Mouse (Mus musculus): ENCODE measurements around the gene Calhm3. TPM values are rescaled to one million over a fixed set of nuclear protein-coding genes. Genes with fewer than 3 reads are reported as not detected.
"Not testable (repeated sequence)": the region's sequence is repeated elsewhere in the genome, so short reads cannot be mapped to it uniquely, and the experiment has no call there.

The Calhm3 gene
- total RNA-seq, 4 experiments from 2014 or later: not detected

DNA sequence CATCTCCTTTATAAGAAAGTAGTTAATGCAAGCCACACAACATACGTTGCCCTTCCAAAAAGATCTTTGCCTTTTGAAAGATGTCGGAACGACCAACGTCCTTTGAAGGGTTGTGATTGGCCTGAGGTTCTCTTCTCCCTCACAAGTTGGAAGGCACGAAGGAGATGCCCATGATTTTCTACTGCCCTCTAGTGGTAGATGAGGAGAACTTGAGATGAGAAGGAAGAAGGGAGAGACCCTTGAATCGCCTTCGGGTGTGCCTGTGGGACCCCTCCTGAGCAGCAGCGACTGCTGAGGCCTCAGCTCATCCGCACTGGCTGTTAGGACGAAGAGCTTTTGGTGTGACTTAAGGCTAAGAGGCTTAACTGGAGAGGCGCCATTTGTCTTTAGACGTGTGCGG, 10.7 kb upstream of the Calhm3 start:
- DNase-seq (ENCODE audit: low spot score in 2 of 2): peak in 1 of 2 experiments; percentile 31

DNA sequence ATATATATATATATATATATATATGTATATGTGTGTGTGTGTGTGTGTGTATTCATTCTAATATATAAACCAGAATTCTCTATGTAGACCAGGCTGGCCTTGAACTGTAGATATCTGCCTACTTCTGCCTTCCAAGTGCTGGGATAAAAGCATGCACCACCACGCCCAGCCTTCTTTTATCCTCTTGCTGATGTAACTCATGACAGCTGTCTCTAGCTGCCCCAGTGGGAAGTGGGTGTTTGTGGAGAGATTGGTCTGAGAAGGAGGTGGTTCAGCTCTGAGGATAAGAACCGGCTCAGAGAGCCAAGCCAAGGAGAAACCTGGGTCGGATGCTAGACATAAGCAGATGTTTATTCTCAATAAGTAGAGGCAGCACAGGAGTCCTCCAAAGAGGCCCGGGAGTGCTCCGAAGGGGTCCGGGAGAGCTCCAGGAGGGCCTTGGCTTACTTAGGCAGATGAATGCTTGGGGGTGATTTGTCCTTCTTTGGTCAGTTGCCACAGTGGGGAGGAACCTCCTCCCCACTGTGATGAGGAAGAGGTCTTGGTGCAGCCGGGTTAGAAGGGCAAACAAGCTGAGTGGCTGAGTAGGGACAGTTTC, 10.2 kb upstream of the Calhm3 start:
- DNase-seq (ENCODE audit: low spot score in 2 of 2): no peak

DNA sequence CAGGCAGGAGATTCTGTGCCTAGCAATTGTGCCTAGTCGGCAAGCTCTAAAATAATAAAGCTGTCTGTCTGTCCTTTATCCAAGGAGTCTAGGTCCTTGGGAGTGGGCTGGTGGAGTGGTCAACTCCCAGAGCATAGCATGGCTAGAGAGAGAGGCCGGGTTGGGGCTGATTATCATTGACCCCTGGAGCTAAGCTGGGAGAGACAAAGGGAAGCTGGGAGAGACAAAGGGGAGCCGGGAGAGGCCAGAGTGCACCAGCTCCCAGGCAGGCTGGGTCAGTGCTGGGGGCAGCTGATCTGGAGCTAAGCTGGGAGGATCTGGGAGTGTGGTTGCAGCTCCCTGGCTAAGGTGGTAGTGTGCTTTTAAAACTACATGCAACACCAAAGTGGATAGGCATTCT, 9.2 kb upstream of the Calhm3 start:
- no peak for DNase-seq (ENCODE audit: low spot score in 2 of 2)

DNA sequence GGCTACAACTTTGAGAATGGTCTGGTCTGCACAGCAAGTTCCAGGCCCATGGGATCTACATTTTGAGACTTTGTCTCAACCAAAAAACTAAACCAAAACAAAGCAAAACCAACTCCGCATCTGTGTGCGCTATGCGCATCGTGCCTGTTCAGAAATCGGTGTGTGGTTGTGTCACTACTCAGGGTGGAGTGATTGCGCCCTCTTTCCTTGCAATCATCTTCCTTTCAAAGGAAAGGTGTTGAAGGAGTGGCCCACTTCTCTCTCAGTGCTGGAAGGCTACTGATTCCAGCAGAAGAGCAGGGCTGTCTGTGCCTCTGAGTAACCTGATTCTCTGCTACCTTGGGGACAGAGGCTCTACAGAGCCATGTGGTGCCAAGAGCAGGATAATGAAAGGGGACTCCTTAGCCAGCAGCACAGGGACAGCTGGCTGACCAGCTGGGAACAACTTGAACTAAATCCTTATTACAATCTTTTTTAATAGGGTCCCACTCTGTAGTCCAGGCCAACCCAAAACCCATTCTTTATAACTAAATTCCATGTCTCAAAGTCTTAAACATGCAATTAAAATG, 5.7 kb upstream of the Calhm3 start:
- no peak for DNase-seq (ENCODE audit: low spot score in 2 of 2)

DNA sequence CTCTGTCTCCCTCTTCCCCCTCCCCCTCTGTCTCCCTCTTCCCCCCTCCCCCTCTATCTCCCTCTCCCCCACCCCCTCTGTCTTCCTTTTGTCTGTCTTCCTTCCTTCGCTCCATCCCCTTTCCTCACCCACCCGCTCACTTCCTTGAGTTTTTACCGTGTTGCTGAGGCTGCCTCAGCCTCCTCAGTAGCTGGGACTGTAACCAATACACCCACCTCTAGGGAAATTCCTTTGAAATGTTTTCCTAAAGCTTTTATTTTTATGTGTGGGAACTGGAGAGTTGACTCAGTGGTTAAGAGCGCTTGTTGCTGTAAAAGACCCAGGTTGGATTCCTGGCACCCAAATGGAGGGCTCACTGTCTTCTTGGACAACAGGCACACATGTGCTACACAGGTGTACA, 4.1 kb upstream of the Calhm3 start:
- no peak for DNase-seq (ENCODE audit: low spot score in 2 of 2)

DNA sequence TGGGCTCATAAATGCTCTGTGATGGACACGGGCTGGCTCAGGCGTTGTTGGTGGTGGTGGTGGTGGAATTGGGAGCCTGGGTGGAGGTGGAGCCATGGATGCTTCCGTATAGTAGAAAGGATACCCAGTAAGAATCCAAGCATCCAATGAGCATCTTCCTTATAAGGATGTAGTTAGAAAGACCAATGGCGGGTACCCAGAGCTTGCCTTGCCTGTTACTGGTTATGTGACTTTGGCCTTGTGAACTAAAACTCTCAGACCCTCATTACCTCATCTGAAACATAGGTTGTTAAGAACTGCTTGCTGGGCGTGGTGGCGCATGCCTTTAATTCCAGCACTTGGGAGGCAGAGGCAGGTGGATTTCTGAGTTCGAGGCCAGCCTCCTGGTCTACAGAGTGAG, 3.8 kb downstream of the Calhm3 start:
- DNase-seq (ENCODE audit: low spot score in 2 of 2): no peak

DNA sequence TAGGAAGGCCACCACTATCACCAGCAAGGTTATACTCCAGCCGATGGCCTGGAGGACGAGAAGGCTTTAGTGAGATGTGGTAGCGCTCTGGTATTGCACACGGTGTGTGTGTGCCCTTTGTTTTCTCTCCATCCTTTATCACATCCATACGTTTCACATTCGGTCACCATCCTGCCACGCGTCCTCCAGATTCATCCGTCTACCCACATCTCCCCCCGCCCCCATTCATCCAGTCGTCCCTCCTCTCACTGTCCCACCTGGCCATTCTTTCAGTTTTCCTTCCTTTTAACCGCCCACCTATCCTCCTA, 5.5 kb downstream of the Calhm3 start:
- DNase-seq (ENCODE audit: low spot score in 2 of 2): no peak

DNA sequence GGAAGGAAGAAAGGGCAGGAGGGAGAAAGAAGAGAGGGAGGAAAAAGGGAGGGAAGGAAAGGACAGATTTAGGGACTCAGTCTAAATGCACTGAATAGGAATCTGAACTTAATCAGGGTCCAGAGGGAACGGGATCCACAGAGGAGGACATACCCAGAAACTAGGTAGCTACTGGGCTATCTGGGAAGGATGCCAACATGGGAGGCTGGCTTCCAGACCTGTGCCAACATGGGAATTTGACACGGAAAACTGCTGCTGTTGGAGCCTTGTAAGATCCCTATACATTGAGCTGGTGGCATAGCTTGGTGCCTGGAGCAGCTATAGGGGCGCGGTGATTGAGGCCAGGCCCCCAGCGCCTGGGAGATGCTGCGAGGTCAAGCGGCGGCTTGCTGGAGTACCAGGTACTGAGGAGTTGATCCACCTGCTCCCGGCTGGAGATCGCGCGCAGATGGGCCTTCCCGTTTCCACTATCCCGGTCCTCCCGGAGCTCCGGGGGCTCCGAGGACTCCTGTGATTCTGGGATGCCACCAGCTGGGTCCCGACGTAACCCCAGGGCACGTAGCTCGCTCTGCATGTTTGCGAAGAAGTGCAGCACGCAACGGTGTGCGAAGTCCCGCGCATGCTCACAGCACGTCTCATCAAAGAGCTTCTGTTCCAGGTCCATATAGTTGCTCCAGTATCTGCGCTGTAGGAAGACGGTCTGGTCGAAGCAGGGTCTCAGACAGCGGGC, 6.1 kb downstream of the Calhm3 start:
- no peak for DNase-seq (ENCODE audit: low spot score in 2 of 2)

DNA sequence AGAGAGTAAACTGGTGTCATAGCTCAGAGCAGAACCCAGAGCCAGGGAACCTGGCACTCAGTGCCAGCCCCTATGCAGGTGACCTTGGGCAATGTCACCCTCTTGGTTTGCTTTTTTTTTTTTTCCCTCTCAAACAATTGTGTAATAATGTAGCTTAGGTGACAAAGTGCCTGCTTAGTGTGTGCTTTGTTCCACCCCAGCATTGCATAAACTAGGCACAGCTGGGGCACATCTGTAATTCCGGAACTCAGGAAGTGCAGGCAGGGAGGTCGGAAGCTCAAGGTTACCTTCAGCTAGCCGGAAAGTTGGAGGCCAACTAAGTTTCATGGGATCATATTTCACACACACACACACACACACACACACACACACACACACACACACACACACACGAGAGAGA, 7.7 kb downstream of the Calhm3 start:
- no peak for DNase-seq (ENCODE audit: low spot score in 2 of 2)

DNA sequence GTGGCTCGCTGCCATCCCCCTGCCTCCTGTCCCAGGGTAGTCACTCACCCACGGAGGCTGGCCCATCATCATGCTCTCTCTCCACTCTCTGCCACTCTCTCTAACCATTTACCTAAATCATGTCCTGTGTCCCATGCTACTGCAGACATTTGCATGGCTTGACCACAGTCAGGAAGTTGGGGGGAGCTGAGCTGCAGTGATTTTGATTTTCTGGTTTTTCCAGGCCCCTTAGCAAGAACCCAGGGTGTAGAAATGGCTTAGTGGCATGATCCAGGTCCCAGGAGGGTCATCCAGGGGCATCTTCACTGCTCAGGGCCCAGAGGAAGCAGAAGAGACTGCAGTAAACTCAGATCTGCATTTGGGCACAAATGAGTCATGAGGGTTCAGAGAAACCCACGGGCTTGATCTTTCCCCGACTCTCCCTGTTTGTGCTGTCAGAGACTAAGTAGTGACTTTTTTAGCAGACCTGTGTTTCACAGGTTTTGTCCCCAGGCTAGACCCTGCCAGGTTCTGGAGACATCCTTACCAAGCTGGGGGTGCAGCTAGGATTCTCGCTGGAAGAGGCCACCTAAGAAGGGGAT, 9.2 kb downstream of the Calhm3 start:
- DNase-seq (ENCODE audit: low spot score in 2 of 2): no peak

DNA sequence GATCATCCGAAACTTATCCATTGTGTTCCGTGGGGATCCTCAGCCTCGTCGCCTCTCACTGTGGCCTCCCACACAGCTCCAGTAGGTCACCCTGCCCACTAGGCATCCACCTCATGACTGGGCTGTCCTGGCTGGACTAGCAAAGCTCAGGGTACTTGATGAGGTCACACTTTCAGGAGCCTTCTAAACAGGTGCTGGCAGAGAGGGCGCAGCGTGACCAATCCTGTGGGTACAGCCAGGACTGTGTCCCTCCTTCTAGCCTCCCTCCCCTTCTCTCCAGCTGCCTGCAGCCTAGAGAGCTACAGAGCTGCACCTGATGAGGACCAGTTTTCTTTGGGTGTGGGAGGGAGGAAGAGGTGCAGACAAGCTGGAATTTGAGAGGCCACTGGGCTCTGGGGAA, 13.4 kb downstream of the Calhm3 start, which contains the start of gene Calhm1:
TSS of gene Calhm1 (minus strand) at position 101 of the 400 bp plus-strand sequence.
- DNase-seq (ENCODE audit: low spot score in 2 of 2): no peak

DNA sequence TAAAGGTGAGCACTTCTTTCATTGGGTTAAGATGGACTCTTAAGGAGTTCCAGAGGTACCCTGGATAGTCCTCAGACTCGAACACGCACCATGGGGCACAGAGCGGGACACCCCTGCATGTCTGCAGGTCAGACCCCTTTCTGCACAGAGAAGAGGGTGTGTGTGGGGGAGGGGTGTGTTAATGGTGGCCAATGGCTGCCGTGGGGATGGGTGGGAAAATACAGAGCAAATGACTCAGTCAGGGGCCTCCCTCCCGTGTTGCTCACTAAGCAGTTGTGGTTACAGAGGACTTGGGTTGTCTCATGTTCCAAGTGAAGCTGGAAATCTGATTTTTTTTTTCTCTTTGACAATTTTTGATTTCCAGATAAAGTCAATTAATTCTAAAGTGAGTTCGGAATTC, 15.1 kb downstream of the Calhm3 start:
- DNase-seq (ENCODE audit: low spot score in 2 of 2): no peak

DNA sequence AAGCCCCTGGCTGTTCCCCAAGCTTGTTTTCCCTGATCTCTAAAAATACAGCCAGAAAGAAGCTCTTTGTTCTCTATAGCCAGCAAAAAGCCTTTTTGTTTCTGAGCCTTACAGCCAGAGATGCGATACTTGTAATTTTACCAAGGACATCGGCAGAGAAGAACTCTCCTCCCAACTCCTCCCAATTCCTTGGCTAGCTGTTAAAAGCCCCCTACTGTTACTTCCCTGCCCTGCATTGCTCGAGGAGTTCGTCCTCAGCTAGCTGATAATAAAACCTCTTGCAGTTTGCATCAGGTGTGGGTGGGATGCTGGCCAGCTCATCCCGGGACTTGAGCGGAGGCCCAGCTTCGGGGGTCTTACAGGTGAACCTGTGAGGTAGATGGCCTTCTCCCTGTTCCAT, 18.0 kb downstream of the Calhm3 start:
- not testable (repeated sequence) for DNase-seq (ENCODE audit: low spot score in 2 of 2)

DNA sequence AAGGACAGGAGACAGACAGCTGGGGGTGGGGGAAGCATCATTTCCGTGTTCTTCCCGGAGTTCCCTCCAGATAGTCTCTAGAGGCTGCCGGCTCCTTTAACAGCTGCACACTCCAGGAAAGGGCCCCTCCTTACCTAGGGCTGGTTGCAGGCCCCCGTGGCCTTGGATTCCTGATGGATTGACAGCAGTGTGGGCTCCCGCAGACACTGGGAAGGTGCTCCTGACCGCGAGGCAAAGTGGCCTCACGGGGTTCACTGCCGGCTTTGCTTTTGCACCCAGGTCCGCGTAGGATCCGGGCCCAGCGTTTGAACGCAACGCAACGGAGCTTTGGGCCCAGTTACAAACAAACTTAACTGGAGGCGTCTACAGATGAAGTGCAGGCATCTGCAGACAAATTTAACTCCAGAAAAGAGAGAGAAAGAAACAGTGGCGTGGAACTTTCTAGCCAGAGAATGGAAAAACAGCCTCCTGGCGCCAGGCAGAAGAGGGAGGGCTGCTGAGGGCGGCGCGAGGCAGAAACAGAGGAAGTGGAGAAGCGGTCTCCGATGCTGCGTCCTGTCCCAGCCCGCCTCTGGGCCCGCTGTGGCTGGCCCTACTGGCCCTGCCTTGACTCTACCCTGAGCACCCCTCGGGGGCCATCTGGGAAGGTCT, 19.7 kb downstream of the Calhm3 start, which contains the start of gene Calhm2:
TSS of gene Calhm2 (minus strand) at position 524 of the 651 bp plus-strand sequence.
- peak in 1 of 2 experiments; percentile 39 for DNase-seq (ENCODE audit: low spot score in 2 of 2)

DNA sequence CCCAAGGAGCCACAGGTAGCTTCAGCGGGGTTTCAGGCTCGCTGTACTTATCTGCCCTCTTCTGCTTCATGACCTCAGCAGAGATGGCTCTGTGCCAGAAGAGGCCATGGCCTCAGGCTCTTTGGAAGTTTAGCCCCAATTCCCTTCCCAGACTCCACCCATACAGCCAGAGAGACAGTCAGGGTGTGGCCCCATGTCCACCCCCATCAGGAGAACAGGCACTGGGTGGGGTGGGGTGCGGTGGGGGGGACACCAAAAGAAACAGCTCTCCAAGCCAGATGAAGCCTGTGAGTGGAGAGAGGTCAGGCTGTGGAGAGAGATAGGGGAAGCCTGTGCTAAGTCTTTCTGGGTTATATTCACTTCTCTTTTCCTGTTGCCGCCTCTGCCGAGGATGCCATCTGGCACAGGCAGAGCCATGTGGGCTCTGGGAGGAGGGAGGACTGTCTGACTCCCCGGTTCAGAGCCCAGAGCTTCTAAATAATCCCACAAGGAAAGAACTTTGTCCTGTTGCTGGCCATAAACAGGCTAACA, 20.4 kb downstream of the Calhm3 start:
- peak in 1 of 2 experiments; percentile 59 for DNase-seq (ENCODE audit: low spot score in 2 of 2)

DNA sequence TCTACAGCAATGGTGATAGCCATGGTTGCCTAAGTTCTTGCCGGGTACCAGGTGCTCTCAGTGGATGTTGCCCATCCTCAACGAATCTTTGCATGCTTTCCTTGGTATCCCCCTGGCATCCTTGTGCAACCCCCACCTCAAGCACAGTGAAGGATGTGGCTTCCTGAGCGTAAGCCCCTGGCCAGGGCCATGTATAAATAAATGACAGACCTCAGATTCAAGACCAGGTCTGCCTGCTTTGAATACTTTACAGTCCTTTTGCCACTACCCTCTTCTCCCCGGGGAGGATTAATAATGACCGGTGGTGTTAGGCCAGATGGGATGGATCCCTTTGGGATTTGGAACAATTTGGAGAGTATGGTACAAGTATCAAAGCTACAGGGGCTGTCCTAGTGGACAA, 21.4 kb downstream of the Calhm3 start:
- DNase-seq (ENCODE audit: low spot score in 2 of 2): no peak

DNA sequence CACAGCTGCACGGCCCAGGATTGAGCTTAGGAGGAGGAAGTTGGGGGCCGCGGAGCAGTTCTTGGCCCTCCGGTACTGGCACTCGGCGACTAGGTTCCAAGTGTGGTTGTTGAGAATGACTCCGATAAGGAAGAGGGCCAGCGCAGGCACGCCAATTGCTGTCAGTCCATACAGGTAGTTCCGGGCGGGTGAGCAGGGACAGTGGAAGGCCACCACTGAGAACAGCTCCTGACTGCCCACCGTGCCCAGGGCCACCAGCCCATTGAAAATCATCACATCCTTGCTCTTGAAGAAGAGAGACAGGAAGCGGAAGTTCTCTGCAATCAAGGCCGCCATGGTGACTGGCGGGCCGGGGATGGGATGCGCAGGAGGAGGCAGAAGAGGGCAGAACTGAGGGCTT, 22.0 kb downstream of the Calhm3 start:
- DNase-seq (ENCODE audit: low spot score in 2 of 2): no peak

DNA sequence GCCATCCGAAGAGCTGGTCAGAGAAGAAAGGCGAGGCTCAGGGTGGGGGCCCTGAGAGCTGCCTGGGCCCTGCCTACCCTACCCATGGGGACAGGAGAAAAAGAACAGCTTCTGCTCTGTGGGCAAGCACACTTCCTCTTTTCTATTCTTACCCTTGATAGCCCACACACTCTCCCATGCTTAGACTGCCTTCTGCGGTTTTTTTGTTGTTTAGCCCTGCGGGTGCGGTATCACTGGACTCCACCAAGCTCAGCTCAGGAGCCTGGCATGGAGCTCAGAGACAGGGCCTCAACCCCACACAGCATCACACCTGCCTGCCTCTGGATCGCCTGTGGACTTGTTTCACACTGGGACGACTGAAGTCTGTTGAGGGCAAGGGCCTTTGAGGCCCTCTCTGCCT, 24.4 kb downstream of the Calhm3 start:
- DNase-seq (ENCODE audit: low spot score in 2 of 2): peak in 1 of 2 experiments; percentile 32

DNA sequence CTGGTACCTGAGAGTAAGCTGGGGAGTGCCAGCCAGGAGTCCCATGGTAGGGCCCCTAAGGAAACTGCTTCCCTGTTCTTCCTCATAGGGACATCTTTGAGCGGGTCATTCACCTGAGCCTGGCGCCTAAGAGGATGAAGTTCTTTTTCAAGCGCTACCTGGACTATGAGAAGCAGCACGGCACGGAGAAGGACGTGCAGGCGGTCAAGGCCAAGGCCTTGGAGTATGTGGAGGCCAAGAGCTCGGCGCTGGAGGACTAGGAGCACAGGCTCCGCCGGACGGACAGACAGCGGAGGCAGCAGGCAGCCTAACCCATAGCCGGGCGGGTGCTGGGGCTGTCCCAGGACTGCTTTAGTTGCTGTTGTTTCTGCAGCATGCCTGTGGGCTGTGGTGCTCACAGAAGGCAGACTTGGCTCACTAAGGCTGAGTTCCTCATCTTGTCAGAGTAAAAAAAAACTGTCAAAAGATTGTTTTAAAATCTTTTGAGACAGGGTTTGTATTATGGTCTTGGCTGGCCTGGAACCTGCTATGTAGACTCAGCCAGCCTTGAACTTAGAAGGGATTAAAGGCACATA, 26.9 kb downstream of the Calhm3 start:
- DNase-seq (ENCODE audit: low spot score in 2 of 2): no peak

DNA sequence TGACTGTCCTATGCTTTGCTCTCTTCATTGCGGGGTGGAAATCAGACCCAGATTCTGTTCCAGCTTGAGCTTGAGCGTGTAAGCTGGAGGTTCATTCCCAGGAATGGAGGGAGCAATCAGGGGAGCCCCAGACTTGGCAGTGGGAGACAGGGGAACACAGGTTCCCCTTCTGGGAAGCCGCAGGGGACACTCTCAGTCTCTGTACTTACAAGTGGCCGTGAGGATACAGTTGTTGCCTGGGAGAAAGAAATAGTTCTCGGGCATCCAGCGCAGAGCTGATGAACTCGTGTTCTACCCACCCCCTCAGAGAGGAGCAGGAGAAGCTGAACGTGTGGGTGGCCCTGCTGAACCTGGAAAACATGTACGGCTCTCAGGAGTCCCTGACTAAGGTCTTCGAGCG, 28.7 kb downstream of the Calhm3 start:
- DNase-seq (ENCODE audit: low spot score in 2 of 2): no peak

DNA sequence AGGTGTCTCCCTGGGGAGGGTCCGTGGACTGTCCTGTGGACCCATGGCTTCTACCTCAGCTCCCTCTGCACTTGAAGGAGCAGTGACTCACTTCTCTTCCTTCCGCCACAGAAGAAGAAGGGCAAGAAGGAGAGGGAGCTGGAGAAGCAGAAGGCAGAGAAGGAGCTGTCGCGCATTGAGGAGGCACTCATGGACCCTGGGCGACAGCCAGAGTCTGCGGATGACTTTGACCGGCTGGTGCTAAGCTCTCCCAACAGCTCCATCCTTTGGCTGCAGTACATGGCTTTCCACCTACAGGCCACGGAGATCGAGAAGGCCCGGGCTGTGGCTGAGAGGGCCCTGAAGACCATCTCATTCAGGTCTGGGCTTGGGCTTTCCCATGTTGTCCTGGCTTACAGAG, 29.4 kb downstream of the Calhm3 start:
- DNase-seq (ENCODE audit: low spot score in 2 of 2): peak in 1 of 2 experiments; percentile 35

Data from left cerebral cortex, adult 8-10 months (tissue).